Mouse (Mus musculus) liver, embryonic 15.5 days (tissue): ENCODE results near the gene Ap5z1. TPM values are rescaled to one million over a fixed set of nuclear protein-coding genes. Genes with fewer than 3 reads are reported as not detected.
A peak's percentile ranks its signal among the peaks of the same experiment; 100 is the strongest.

Experiments
- ATAC-seq: fragments of 200-750 bp; cut with Nextera tagmentation; 2 replicates; pipeline ENCODE4 v1.8.0; 2017; ENCODE audit warnings: moderate number of reproducible peaks, mild to moderate bottlenecking, moderate library complexity; ENCODE audit not compliant: insufficient read depth
- H3K27ac ChIP-seq: fragments of 300-500 bp; sonication (generic); replicated peaks from 2 replicates; pipeline ENCODE4 v1.5.1; 2015; ENCODE audit warnings: mild to moderate bottlenecking, inconsistent platforms
- H3K27me3 ChIP-seq: fragments of 300-500 bp; sonication (generic); 2 replicates; pipeline ENCODE4 v1.6.1; 2015; ENCODE audit warnings: mild to moderate bottlenecking, inconsistent platforms
- H3K36me3 ChIP-seq: fragments of 300-500 bp; sonication (generic); replicated peaks from 2 replicates; pipeline ENCODE4 v1.6.1; 2015; ENCODE audit warnings: moderate library complexity, mild to moderate bottlenecking, inconsistent platforms
- H3K4me1 ChIP-seq: fragments of 300-500 bp; sonication (generic); replicated peaks from 2 replicates; pipeline ENCODE4 v1.6.1; 2015; ENCODE audit warnings: inconsistent platforms
- H3K4me2 ChIP-seq: fragments of 300-500 bp; sonication (generic); 2 replicates; pipeline ENCODE4 v1.6.1; 2015; ENCODE audit warnings: moderate library complexity, mild to moderate bottlenecking, inconsistent platforms
- H3K4me3 ChIP-seq: fragments of 300-500 bp; sonication (generic); replicated peaks from 2 replicates; pipeline ENCODE4 v1.5.1; 2015; ENCODE audit warnings: mild to moderate bottlenecking, inconsistent platforms
- H3K9ac ChIP-seq: fragments of 300-500 bp; sonication (generic); 2 replicates; pipeline ENCODE4 v1.6.1; 2015; ENCODE audit warnings: moderate library complexity, mild to moderate bottlenecking, inconsistent platforms
- H3K9me3 ChIP-seq: fragments of 300-500 bp; sonication (generic); replicated peaks from 2 replicates; pipeline ENCODE4 v1.6.1; 2016; ENCODE audit warnings: inconsistent platforms
- WGBS: fragments of 180-500 bp; shearing (Covaris S2); methylation state at CpG from one replicate; pipeline ENCODE4 v1.1.7; 2015; ENCODE audit warnings: mixed read lengths; ENCODE audit not compliant: insufficient replicate concordance; 5-methylcytosine and 5-hydroxymethylcytosine counted together
- polyA plus RNA-seq: library from polyadenylated mRNA; unstranded; fragments of >200 nt; fragmentation: Nextera tagmentation; extraction: Ambion mirVana; gene quantifications from 2 replicates; pipeline ENCODE4 v1.2.1, GENCODE M21; 2015

The Ap5z1 gene
- polyA plus RNA-seq, 1 experiment from 2014 or later: 4.2 TPM

DNA sequence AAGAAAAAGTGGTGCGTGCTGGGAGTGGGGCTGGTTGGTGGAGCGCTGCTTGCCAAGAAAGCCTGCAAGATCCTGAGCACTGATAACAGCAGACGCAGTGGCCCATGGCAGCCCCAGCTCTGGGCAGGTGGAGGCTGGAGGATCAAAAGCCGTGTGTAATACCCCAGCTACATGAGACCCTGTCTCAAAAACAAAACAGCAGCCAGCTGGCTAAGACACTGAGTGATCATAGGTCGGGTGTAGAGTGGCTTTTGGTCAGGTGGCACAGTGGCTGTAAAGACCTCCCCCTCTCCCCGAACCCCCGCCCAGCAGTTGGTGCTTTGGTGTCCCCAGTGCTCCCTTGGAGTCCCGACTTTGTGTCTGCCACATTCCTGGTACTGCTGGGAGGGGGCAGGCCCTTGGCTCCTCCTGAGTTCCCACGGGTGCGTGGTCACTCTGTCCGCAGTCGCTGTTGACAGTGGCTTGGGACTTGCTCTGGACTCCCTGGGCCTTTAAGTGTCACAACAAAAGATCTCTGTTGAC lies 23.8 kb upstream of the Ap5z1 start:
- peak; percentile 16 for ATAC-seq
- H3K4me2 ChIP-seq: peak overlapping the region; percentile 95
- H3K27me3 ChIP-seq: no peaks in the 10 kb centered on the region
- peak overlapping the region; percentile 93 for H3K27ac ChIP-seq
- under 1% methylated on average over 12 of the region's 12 CpGs for WGBS
- H3K4me1 ChIP-seq: peaks cover 67% of the 10 kb centered on the region
- peak overlapping the region; percentile 55 for H3K4me3 ChIP-seq
- peaks cover 28% of the 10 kb centered on the region for H3K36me3 ChIP-seq
- peak overlapping the region; percentile 70 for H3K9ac ChIP-seq
- no peaks in the 10 kb centered on the region for H3K9me3 ChIP-seq

DNA sequence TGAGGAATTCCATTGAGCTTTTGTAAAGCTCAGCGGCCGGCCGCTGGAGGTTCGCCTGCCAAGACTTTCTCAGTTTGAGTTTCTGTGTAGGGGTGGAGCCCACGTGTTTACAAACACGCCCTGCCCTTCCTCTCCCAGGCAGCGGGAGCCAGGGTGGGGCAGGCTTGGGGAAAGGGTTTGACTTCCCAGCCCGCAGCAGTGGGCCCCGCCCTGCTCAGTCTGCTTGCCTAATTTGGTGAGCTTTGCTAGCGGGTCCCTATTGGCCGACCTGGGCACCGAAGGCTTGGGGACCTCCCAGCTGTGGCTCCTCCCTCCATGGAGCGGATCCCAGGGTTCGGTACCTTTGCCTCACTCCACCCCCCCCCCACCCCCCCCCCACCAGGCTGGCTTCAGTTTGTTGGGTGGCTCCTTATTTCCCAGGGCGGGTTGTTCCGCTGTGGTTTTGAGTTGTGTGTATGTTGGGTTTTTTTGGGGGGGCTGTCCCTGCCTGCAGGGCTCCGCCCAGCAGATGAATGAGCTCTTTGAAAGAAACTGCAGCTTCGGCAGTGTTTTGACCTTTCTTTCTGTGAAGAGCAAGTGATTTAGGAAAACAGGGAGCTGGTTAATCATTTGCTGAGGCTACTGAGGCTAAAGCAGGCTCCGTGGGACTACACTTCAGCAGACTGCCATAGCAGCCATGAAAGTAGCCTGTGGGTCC lies 23.1 kb upstream of the Ap5z1 start:
- H3K4me3 ChIP-seq: peak overlapping the region; percentile 55
- ATAC-seq: peak; percentile 96
- peak overlapping the region; percentile 95 for H3K4me2 ChIP-seq
- H3K27ac ChIP-seq: peak overlapping the region; percentile 93
- H3K9ac ChIP-seq: peak overlapping the region; percentile 70
- peaks cover 73% of the 10 kb centered on the region for H3K4me1 ChIP-seq
- H3K9me3 ChIP-seq: no peaks in the 10 kb centered on the region
- H3K27me3 ChIP-seq: no peaks in the 10 kb centered on the region
- peaks cover 22% of the 10 kb centered on the region for H3K36me3 ChIP-seq
- under 1% methylated on average over 19 of the region's 19 CpGs for WGBS

DNA sequence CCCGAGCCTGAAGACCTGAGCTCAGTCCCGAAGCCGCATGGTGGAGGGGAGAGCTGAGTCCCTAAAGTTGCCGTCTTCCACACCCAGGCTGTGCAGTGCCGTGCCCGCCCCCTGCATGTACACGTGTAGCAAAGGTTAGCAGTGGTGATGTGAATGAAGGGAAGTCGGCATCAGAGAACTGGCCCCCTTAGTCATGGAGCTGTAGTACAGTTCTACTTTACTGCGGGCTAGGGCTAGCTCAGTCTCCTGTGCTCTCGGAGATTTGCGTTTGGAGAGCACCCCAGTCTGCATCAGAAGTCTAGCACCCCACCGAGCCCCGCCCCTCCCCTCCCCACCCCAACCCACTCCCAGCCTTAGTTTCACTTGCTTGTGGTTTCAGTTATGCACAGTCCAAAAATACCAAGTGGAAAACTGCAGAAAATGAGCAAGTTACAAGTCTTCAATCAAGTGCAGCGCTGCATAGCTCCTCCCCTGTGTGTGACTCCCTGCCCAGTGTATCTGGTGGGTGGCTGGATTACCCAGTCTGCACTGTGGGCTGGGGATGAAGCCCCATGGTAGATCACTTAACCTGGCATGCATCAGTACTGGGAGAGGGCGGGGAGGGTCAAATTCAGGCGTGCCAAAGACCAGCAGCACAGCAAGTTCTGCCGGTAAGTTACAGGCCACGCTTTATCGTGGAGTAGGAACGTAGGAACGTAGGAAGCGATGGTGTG lies 22.3 kb upstream of the Ap5z1 start:
- peaks cover 82% of the 10 kb centered on the region for H3K4me1 ChIP-seq
- 32% methylated on average over 22 of the region's 22 CpGs for WGBS

DNA sequence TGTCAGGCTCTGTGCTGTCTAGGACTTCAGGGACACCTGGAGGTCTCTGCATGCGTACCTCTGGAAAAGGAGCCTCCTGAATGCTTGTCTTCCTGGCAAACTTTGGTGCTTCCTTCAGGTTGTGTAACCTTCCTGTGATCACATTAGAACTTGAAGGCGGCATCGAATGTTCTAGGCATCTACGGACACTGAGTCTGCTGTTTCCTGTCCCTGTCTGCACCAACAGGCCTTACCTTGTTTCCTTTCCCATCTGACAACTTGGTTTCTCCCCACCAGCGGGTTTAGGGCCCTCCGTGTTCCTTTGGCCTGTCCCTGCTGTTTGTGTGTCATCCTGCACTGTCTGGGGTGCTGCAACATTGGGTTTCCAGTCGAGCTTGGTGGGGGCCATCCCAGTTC lies 21.7 kb upstream of the Ap5z1 start:
- 63% methylated on average over 7 of the region's 7 CpGs for WGBS
- Histone ChIP-seq H3K9ac (no peak overlapping the region), H3K36me3 (peaks cover 10% of the 10 kb centered on the region; the same call in 1 of the 2 replicates), H3K27ac (peak overlapping the region; percentile 93), H3K4me2 (peak overlapping the region; percentile 95), H3K9me3 (no peaks in the 10 kb centered on the region), H3K4me1 (peaks cover 84% of the 10 kb centered on the region), H3K27me3 (no peaks in the 10 kb centered on the region), H3K4me3 (peak overlapping the region; percentile 55; the same call in 1 of the 2 replicates)
- ATAC-seq: no peak

More for the DNA sequence above, 22.3 kb upstream of the Ap5z1 start:
- Histone ChIP-seq H3K36me3 (peaks cover 13% of the 10 kb centered on the region), H3K9ac (peak overlapping the region; percentile 36), H3K27ac (peak overlapping the region; percentile 93), H3K4me2 (peak overlapping the region; percentile 95), H3K4me3 (peak overlapping the region; percentile 55), H3K9me3 (no peaks in the 10 kb centered on the region), H3K27me3 (no peaks in the 10 kb centered on the region)
- no peak for ATAC-seq

DNA sequence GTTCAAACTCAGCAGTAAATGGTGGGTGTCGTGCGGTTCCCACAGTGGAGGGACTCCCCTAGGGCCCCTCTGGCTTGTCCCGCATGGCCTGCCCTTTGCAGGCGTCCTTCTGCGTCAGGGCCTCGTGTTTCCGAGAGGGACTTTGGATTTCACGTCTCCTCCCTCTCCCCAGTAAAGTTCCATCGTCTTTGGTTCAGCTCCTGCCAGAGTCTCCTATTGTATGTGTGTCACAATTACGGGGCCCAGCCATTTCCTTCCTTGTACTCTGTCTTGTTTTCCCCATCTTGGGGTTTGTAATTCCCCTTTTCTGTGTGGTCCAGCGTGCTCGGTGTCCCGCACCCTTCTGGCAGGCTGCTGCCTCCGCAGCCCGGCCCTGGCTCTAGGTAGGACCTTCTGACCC lies 20.2 kb upstream of the Ap5z1 start:
- no peak overlapping the region for H3K9ac ChIP-seq

DNA sequence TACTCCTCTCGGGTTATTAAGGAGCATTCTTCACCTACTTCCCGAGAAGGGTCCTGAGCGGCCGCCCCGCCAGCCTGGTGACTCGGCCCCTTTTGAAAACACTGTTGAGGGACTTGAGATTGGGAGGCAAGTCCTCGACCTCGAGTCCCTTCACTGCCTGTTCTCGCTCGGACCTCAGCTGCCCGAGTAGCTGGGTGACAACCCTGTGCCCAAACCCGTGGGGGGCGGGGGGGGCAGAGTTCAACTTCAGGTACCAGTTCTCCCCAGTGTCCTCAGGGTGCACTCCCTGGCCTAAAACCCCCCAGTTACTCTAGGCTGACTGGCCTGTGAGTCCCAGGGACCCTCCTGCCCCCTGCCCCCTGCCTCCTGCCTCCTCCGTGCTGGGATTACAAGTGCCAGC lies 19.8 kb upstream of the Ap5z1 start:
- no peaks in the 10 kb centered on the region for H3K9me3 ChIP-seq
- H3K27me3 ChIP-seq: no peaks in the 10 kb centered on the region
- ATAC-seq: no peak
- H3K36me3 ChIP-seq: no peaks in the 10 kb centered on the region
- H3K9ac ChIP-seq: 0 out of 2 replicates have a peak overlapping the region, but pooled peaks have one; percentile 35
- H3K4me1 ChIP-seq: peaks cover 91% of the 10 kb centered on the region
- H3K27ac ChIP-seq: peak overlapping the region; percentile 76
- whole genome bisulfite sequencing: 61% methylated on average over 14 of the region's 14 CpGs
- H3K4me3 ChIP-seq: no peak overlapping the region
- peak overlapping the region; percentile 50 for H3K4me2 ChIP-seq

More for the DNA sequence above, 20.2 kb upstream of the Ap5z1 start:
- Histone ChIP-seq H3K27ac (peak overlapping the region; percentile 59), H3K4me3 (peak overlapping the region; percentile 29), H3K4me1 (peaks cover 94% of the 10 kb centered on the region), H3K27me3 (no peaks in the 10 kb centered on the region), H3K9me3 (no peaks in the 10 kb centered on the region), H3K36me3 (no peaks in the 10 kb centered on the region), H3K4me2 (peak overlapping the region; percentile 50; the same call in 1 of the 2 replicates)
- ATAC-seq: no peak
- WGBS: 45% methylated on average over 15 of the region's 15 CpGs

DNA sequence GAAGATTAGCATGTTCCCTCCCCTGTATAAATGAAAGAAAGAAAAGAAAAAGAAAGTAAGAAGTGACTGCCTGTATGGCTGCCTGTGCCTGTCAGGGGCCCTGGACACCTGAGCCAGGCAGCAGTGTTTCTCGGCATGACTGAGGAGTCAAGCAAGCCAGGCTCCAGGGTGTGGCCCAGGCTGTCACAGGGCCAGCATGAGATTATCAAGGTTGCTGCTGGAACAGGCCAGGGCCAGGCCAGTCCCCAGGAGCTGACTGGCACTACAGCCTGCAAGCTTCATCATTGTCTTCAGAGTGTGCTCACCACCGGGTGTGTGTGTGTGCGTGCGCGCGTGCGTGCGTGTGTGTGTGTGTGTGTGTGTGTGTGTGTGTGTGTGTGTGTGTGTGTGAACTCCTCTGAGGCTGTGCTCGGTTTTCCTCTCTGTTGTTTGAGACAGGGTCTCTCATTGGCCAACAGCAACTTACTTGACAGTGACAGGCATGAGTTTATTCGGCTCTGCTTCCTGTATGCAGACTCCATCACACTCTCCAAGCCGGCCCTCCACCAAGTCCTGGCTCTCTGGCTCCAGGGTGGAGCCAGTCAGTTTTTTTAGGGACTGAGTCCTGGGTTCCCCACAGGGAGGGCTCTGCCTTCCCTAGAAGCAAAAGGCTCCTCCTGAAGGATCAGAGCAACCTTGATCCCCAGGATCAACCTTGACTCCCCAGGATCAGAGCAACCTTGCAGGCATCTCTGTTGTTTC lies 18.8 kb upstream of the Ap5z1 start:
- Histone ChIP-seq H3K9me3 (no peaks in the 10 kb centered on the region), H3K4me1 (peaks cover 81% of the 10 kb centered on the region)

DNA sequence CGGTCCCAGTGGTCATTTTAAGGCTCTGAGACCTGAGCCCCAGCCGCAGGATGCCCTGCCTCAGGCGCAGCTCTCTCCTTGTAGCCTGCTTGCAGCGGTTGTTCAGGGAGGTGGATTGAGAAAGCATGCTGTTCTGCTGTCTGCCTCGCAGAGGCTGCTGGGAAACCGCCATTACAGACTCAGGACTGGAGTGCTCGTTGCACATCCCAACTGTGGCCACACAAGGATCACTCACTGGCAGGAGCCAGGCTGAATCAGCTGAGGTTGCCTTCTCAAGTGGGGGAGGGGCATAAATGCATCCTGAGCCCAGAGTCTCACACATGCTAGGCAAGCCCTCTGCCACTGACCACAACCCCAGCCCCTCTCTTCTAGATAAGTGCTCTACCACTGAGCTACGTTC lies 18.0 kb upstream of the Ap5z1 start:
- Histone ChIP-seq H3K9me3 (no peaks in the 10 kb centered on the region), H3K27ac (peak overlapping the region; percentile 76), H3K27me3 (no peaks in the 10 kb centered on the region), H3K36me3 (peaks cover 15% of the 10 kb centered on the region; the same call in 1 of the 2 replicates), H3K4me3 (no peak overlapping the region), H3K4me1 (peaks cover 74% of the 10 kb centered on the region), H3K9ac (0 out of 2 replicates have a peak overlapping the region, but pooled peaks have one; percentile 35), H3K4me2 (no peak overlapping the region)
- WGBS: 46% methylated on average over 8 of the region's 8 CpGs
- ATAC-seq: no peak

More for the DNA sequence above, 18.8 kb upstream of the Ap5z1 start:
- 56% methylated on average over 11 of the region's 11 CpGs for WGBS
- H3K36me3 ChIP-seq: peaks cover 8% of the 10 kb centered on the region; the same call in 1 of the 2 replicates
- ATAC-seq: peak; percentile 55
- H3K4me2 ChIP-seq: peak overlapping the region; percentile 50
- no peaks in the 10 kb centered on the region for H3K27me3 ChIP-seq
- peak overlapping the region; percentile 76 for H3K27ac ChIP-seq
- H3K4me3 ChIP-seq: no peak overlapping the region
- H3K9ac ChIP-seq: peak overlapping the region; percentile 35; the same call in 1 of the 2 replicates

DNA sequence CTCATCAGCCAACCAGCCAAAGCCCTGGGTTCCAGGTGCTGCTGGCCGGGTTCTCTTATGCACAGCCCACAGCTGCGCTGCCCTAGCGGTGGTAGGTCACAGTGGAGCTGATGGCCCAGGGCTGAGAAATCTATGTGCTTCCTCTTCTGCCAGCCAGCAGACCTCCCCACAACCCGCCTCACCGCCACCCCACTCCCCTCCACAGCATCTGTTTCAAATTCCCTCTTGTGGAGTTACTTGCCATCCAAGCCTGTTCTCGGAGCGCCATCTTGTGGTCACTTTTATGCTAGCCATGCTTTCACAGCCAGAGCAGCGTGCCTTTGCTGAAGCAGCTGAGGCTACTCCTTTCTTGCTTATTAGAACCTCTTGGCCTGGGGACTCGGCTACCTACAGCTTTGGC lies 15.7 kb upstream of the Ap5z1 start:
- WGBS: 4% methylated on average over 9 of the region's 9 CpGs
- Histone ChIP-seq H3K4me1 (peaks cover 59% of the 10 kb centered on the region), H3K4me3 (no peak overlapping the region), H3K9ac (no peak overlapping the region), H3K36me3 (peaks cover 31% of the 10 kb centered on the region), H3K4me2 (no peak overlapping the region; the same call in 1 of the 2 replicates), H3K27me3 (no peaks in the 10 kb centered on the region), H3K9me3 (no peaks in the 10 kb centered on the region), H3K27ac (no peak overlapping the region)
- ATAC-seq: peak; percentile 11; the same call in 1 of the 2 replicates

DNA sequence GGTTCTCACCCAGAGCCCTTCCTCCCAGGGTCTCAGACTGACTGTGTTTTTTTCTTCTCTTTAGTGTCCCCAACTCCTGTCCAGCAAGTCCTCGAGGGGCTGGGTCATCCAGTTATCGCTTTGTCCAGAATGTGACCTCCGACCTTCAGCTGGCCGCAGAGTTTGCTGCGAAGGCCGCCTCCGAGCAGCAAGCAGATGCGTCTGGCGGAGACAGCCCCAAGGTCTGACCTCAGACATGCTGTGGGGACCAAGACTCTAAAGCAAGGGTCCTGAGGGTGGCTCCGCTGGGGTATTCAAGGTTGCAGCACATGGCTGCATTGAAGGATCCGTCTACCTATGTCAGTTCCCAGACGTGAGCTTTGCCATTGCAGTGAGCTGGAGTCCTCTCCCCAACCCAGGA lies 15.1 kb upstream of the Ap5z1 start:
- 85% methylated on average over 12 of the region's 12 CpGs for WGBS
- H3K9ac ChIP-seq: no peak overlapping the region
- H3K36me3 ChIP-seq: peaks cover 36% of the 10 kb centered on the region
- H3K27ac ChIP-seq: no peak overlapping the region
- no peak for ATAC-seq
- H3K4me1 ChIP-seq: peaks cover 54% of the 10 kb centered on the region
- H3K4me3 ChIP-seq: no peak overlapping the region
- no peak overlapping the region for H3K4me2 ChIP-seq
- no peaks in the 10 kb centered on the region for H3K27me3 ChIP-seq
- H3K9me3 ChIP-seq: no peaks in the 10 kb centered on the region
